17 mouse cellular contexts compared by ENCODE assay signal in genomic region chr9:20668065-20668464, GRCm38 (mm10).
"Had no signal": no experiment of that assay in that cellular context is flagged by ENCODE, and none has a peak within 500 bp of the region (broad histone marks: within the 10 kb centered on the region; RNA-seq: fewer than 3 reads in every experiment).

No protein-coding gene starts in this region.

- H3K4me1 ChIP-seq: stomach, embryonic 15.5 days had no signal

- DNase-seq: lung, adult 18-20 months; lung, embryonic 14.5 days; lung, postnatal 10 days; lung, postnatal 4 days; midbrain, embryonic 14.5 days; right cerebral cortex, postnatal 14 days; right cerebral cortex, postnatal 4 days; spleen, adult 18-20 months; thymus, adult 2 months; thymus, postnatal 25 days; thymus, postnatal 4 days had no signal

- H3K27me3 ChIP-seq: midbrain, embryonic 12.5 days; neural tube, embryonic 12.5 days; stomach, embryonic 15.5 days had no signal

- H3K9me3 ChIP-seq: midbrain, embryonic 10.5 days; midbrain, embryonic 12.5 days; neural tube, embryonic 12.5 days; stomach, embryonic 15.5 days had no signal

- H3K27ac ChIP-seq: liver, embryonic 14.5 days; midbrain, embryonic 10.5 days; midbrain, embryonic 12.5 days; neural tube, embryonic 12.5 days; stomach, embryonic 15.5 days had no signal

- ATAC-seq: midbrain, embryonic 16.5 days had no signal

- H3K9ac ChIP-seq: liver, embryonic 14.5 days; lung, embryonic 14.5 days; midbrain, embryonic 12.5 days; neural tube, embryonic 12.5 days; stomach, embryonic 15.5 days had no signal

- H3K4me3 ChIP-seq: midbrain, embryonic 10.5 days; midbrain, embryonic 12.5 days; neural tube, embryonic 12.5 days; stomach, embryonic 15.5 days had no signal

- H3K4me2 ChIP-seq: lung, embryonic 14.5 days; midbrain, embryonic 12.5 days; neural tube, embryonic 12.5 days; stomach, embryonic 15.5 days had no signal
